Mouse (Mus musculus) frontal cortex, adult 2 months (tissue): ENCODE data around the gene Sec1. TPM values are rescaled to one million over a fixed set of nuclear protein-coding genes. Genes with fewer than 3 reads are reported as not detected.

Source experiments
- DNase-seq, 2 experiments: peaks; one replicate each; pipeline ENCODE4 v3.0.0; 2022; ENCODE audit warnings: low spot score in 1 of 2; ENCODE audit errors: extremely low spot score in 1 of 2
- polyA plus RNA-seq: library from polyadenylated mRNA; depleted of rRNA; stranded (reverse); fragments of >200 nt; gene quantifications from 2 replicates; pipeline ENCODE4 v1.2.3, GENCODE M21; 2012

Sec1 gene
- polyA plus RNA-seq, 1 experiment: 1.4 TPM

DNA sequence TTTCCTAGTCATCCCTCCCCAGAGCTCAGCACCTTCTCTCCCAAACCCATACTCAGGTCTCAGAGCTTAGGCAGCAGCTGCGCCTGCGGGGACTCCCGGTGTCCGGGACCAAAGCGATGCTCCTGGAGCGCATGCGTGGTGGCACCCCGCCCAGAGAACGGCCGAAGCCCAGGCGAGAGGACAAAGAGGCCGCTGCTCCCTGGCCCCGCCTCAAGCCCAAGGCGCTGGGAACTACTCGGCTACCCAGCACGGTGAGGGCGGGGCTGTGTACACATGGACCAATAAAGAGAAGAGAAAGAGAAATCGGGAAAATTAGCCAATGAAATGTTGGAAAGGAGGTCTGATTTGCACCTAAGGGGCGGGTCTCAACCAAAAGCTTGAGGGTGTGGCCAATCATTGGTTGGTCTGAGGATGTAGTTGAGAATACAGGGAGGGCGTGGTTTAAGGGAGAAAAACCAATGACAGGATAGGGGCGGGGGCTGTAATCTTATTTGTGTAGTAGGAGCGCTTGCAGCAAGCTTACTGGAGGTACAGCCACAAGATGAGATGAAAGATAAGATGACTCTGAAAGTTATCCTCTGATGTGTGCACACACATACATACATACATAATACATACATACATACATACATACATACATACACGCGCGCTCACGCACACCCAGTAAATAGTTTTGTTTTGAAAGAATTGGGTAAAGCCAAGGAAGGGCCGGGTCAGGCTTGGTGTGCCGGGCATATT lies 50.6 kb downstream of the Sec1 start:
- DNase-seq: peak; percentile 93 to 94

DNA sequence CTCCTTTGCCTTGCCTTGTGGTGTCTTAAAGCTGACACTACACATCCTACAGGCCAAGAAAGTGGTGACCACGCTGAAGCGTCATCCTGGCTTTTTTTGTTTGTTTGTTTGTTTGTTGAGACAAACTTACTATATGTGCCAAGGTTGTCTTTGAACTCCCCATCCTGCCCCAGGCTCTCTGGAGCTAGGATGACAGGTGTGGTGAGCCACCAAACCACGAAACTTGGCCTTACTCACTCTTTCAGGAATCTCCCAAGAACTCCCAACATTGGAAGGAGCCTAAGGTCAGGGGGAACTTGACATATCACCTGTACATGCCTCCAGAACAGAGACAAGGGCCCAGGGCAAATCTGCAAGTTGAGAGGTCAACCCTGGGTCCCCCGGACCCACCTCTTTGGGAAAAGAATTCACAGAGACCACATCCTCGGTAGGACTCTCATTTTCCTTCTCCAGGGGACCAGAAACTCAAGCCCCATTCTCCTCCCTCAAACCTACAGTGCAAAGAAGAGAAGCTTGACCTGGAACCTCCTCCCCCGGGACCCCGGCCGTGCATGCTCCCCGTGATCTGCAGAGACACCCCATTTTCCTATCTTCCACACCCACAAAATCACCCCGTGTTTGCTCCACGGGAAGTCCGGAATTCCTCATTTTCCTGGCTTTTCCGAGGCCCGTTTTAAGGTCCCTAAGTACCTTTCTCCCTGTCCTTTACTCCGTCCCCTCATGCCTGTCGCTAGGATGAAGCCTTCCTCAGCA lies 51.5 kb downstream of the Sec1 start:
- no peak for DNase-seq

DNA sequence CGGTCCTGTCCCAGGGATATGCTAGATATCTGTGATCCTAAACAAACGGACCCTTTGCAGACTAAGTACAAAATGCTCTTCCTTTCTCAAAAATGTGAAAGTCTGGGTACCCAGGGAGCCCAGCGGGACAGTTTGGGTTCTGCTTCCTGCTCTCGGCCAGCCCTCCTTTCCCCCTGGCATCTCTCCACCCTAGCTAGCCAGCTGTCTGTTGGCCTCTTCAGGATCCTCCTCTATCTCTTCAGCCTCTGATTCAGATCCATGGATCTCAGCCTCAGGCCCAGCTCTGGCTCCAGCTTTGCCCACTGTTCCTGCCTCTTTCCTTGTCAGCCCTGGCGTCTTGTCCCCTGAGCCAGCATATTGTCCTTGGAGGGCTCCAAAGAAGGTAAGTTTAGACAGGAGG lies 52.1 kb downstream of the Sec1 start:
- DNase-seq: no peak

DNA sequence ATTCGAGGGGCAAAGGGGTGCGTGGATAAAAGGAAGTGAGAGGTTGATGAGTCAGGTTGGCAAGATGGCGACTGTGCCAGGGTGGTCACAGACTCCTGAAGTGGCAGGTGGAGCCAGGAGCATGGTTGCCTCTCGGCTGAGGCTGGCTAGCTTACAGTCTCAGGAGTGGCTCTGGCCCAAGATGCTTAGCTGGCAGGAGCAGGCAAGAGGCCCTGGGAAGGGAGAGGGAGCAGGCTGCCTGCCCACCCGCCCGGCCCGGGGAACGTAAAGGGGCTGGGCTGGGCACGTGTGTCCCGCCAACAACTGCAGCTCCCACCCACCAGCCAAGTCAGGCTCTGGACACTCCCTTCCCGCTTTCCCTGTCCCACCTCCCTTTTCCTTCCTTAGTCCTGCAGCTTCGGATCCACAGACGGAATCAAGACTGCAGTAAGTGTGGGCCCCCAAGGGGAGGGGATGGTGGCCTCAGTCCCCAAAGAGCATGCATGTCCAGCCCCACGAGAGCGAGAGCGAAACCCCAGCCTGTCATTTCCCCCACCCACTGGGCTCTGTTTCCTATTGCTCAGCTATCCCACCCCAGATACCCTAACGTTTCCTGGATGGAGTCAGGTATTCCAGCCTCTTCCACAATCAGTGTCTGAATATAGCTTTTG lies 52.7 kb downstream of the Sec1 start:
- DNase-seq: no peak

DNA sequence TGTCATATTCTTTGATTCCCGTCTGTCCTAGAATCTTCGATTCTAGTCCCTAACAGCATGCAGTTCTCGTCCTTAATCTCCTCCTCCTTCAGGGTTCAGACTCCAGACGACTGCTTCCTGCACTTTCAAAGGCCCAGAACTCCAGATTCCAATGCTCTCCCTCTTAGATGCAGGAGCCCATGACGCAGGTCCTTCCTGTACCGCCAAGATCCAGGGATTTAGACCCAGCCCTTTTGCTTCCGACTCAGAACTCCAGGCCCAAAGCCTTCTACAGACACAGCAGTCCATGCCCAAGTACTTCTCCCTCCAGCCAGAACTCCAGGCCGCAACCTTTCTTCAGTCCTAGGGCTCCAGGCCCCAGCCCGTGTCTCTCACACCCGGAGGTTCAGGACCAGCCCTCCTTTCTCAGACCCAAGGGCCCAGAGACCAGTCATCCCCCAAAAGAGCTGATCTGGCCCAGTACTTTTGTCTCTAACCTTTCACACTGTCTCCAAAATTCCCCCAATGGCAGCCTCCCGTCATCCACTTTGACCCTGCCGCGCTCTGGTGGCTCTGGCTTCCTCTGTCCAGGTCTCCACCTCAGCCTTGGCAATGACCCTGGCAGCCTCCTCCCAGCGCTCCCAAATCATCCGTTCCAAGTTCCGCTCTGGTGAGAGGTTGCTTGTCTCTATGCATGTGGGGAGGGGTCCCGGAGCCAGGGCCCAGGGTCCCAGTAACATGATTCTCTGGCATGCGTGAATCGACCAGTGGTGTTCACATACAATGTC lies 53.8 kb downstream of the Sec1 start:
- DNase-seq: no peak

DNA sequence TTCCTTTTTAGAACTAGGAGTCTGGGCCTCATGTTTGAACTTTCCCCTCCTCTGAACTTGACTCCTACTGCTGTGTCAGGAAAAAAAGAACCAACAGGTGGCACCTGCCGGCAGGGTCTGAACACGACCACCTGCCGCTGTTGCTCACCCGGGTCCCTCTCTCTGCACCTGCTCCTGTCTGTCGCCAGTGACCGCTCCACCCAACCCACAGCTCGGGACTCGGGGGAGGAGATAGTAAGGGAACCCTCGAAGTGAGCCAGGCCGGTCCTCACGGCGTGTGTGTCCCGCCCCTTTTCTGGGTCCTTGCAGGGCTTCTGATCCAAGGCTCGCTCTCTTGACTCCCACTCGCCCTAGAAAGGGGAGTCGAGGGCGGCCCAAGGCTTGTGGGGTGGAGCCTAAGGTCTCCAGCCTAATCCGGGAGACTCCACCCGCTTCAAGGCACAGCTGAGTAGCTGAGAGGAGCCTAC lies 54.6 kb downstream of the Sec1 start, which contains the start of gene Mamstr:
Mamstr (plus strand) TSS at position 417 of the 467 bp plus-strand sequence.
- no peak for DNase-seq

DNA sequence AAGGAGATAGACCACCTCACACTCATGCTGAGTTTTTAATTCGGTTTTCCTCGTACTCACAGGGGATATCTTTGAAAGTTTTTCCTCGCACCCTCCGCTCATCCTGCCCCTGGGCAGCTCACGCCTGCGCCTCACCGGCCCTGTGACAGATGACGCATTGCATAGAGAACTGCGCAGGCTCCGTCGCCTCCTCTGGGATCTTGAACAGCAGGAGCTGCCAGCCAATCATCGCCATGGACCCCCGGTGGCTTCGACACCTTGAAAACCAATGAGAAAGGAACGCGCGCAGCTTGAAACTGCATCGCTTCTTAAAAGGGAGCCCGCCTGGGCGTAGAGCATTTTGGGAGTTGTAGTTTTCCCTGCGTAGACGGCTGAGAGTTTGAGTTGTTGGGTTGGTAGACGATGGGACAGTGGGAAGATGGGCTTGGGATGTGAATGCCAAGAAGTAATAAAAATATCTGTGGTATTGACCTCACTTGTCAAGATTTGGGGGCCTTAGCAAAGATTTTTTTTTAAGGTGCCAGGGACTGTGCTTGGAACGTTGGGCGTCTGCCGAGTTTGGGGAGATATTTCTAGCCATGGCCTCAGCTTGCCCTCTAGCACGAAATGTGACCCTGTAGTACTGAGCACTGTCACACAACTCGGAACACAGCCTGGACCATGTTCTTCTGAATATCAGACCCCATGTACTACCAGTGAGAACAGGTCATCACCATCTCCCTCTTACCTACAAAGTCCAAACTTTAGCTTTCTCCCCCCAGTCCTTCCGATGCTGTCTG lies 55.4 kb downstream of the Sec1 start:
- DNase-seq: peak; percentile 97 to 98

DNA sequence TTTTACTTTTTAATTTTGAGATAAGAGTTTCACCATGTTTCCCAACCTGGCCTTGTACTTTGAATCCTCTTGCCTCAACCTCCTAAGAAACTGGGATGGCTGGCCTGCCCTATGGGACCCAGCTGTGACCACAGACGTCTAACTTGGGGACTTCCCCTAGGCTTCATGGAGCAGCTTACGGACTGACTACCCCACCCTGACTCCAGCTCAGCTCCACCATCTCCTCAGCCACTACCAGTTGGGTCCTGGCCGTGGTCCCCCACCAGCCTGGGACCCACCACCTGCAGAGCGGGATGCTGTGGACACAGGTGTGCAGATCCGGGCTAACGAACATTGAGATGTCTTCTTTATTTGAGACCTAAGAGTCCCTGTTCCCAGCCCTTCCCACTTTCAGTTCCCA lies 56.5 kb downstream of the Sec1 start:
- DNase-seq: no peak

DNA sequence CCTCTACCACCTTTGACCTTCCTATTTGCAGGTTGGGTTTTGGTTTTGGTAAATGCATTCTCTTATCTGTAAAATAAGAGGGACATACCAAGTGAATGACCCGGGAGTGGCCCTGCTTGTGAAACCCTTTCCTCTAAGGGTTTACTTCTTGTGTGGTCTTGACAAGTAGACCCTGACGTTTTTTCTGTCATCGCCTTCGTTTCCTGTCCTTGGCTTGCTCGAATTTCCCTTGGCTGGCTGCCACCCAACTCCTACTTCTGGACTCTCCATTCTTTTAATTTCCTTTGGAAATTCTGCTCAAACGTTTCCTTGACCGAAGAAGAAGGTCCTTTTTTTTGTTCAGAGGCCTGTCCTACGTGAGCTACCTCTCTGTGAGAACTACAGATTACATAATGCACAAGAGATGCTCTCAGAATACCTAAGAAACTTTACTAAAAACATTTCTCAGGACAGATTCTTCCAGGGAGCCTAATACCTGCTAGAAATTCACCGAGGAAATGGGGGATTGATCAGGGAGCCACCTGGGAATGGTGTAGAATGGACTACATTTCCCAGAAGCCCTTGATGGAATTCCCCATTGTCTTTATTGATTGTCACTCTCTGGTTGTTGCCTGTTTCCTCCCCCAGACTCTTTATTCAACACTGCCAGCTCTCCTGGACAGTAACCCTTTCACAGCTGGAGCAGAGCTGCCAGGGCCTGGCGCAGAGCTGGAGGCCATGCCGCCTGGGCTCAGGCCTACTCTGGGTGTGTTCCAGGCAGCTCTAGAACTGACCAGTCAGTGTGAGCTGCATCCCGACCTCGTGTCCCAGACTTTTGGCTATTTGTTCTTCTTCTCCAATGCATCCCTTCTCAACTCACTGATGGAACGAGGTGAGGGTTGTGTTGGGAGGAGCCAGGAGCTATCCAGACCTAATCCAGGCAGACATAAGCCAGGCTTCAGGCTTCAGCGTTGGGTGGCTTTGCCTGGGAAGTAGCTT lies 58.2 kb downstream of the Sec1 start:
- no peak for DNase-seq

DNA sequence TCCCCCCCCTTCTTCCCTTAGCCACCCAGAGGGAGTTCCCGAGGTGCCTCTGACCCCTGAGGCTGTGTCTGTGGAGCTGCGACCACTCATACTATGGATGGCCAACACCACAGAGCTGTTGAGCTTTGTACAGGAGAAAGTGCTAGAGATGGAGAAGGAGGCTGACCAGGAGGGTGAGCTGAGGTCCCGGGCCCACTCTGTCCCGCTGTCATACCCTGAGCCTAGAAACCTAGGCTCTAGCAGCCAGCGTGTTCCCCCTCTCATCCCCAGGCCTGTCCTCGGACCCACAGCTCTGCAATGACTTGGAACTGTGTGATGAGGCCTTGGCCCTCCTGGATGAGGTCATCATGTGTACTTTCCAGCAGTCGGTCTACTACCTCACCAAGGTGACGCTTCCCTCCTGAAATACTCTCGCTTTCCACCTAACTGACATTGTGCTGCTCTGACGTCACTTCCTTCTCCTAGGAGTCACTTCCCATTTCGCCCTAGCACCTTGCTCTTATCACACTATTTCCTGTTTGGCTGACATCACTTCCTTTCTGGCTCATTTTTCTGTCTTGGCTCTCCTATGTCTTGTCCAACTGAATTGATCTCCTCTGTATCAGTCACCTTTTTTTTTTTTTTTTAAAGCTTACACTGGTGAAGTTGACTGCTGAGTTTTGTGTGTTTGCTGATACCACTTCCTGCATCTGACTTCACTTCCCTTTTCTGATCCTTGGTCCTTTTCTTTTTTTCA lies 59.1 kb downstream of the Sec1 start:
- no peak for DNase-seq

DNA sequence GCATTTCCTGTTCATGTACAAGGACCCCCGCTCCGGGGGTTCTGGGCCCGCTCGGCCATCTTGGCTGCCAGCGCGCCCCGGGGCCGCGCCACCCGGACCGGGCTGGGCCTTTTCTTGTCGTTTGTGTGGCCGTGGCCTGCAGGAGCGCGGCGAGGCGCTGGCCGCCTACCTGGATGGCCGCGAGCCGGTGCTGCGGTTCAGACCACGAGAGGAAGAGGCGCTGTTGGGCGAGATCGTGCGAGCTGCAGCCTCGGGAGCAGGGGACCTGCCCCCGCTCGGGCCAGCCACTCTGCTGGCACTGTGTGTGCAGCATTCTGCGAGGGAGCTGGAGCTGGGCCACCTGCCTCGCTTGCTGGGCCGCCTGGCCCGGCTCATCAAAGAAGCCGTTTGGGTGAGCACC lies 61.7 kb downstream of the Sec1 start:
- DNase-seq: no peak

DNA sequence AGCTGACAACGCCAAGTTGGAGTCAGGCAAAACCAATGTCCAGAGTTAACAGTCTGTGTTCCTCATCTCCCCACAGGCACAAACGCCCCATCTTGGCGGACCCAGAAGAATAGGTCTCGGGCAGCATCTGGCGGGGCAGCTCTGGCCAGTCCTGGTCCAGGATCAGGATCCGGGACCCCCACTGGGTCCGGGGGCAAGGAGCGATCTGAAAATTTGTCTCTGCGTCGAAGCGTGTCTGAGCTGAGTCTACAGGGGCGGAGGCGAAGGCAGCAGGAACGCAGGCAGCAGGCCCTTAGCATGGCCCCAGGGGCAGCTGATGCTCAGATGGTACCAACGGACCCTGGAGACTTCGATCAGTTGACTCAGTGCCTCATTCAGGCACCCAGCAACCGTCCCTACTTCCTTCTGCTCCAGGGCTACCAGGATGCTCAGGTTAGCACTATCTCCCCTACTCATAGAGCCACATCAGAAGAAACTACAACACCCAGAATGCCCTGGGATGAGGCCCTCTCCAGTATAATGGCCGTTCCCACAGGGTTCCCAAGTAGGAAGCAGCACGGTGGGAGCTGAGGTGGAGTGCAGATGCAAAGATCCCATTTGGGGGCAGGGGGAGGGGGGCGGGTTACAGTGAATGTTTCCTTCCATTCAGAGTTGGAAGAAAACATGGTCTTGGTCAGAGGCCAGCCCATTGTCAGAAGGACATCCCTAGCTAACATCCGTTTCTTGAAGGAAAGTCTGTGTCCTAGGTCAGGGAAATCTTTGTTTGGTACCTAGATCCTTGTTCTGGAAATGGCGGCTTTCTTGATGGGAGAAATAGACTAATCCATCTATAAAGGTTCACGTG lies 63.9 kb downstream of the Sec1 start:
- no peak for DNase-seq

DNA sequence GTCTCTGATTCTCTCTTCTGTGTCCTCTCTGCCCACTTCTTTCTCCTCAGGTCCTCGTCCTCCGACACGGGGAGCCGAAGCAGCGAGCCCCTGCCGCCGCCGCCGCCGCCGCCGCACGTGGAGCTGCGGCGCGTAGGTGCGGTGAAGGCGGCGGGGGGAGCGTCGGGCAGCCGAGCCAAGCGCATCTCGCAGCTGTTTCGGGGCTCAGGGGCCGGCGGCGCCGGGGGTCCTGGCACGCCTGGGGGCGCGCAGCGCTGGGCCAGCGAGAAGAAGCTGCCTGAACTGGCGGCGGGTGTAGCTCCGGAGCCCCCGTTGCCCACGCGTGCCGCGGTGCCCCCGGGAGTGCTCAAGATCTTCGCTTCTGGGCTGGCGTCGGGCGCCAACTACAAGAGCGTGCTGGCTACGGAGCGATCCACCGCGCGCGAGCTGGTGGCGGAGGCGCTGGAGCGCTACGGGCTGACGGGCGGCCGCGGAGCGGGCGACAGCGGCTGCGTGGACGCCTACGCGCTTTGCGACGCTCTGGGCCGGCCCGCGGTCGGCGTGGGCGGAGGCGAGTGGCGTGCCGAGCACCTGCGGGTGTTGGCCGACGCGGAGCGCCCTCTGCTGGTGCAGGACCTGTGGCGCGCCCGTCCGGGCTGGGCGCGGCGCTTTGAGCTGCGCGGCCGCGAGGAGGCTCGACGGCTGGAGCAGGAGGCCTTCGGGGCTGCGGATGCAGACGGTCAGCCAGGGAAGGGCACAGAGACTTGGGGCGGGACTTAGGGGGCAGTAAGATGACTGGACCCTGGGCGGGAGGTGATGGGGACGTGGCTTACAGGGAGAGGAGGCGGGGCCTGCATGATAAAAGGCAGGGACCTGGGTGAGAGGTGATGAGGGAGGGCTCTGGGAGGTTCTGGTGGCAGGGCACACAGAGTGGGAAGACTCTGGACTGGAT lies 65.6 kb downstream of the Sec1 start:
- peak in 1 of 2 experiments; percentile 80 for DNase-seq
